Comparison of ENCODE assay signal across 8 mouse cellular contexts in the genomic region with DNA sequence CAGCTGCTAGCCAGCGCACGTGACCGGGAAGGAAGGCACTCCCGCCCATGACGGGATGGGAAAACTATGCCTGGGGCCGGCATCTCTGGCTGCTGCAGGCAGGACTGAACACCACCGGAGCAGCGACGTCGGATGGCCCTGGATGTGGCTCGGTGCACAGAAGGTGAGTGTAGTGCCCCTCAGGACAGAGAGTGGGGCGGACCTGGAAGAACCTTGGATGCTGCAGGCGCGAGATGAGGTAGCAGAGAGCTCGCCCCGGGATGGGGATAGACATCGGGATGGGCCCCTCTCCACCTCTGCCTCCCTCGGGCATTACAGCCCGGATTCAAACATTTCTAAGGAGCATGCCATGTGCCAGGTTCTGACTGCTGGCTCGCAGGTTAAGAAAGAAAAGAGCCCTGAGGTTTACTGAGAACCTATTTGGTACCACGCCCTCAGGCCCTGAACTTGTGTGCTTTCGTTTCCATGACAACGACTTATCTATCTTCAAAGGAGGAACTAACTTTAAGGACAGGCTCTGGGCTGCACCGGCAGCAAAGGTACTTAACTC. TPM values are rescaled to one million over a fixed set of nuclear protein-coding genes. Genes with fewer than 3 reads are reported as not detected.
DNase-seq lines count a peak whose midpoint lies in the region; ATAC-seq and TF ChIP-seq lines count a peak whose summit lies in the region.

A gene (plus strand): TSS at position 52 of the 550 bp plus-strand sequence.

- peak; percentile 26 to 34 for DNase-seq in urinary bladder, adult 18-20 months (ENCODE audit: low spot score in 2 of 2)
- no peak for DNase-seq in urinary bladder, postnatal 10 days (ENCODE audit: low spot score)
- DNase-seq in kidney, postnatal 36 days = peak; percentile 34 to 68
- peak; percentile 60 for DNase-seq in mesoderm, embryonic 11.5 days (ENCODE audit: low read depth, low spot score)
- DNase-seq in stomach, postnatal 0 days (ENCODE audit: low spot score) = peak; percentile 48
- no peak for DNase-seq in cerebellum, adult 8-10 months

- no peaks in the 10 kb centered on the region for H3K9me3 ChIP-seq in embryonic facial prominence, embryonic 13.5 days
- no peaks in the 10 kb centered on the region for H3K9me3 ChIP-seq in heart, embryonic 13.5 days
- no peaks in the 10 kb centered on the region for H3K9me3 ChIP-seq in stomach, postnatal 0 days (ENCODE audit: control insufficient read depth, low read length)

- peak within 1 kb of the TSS; percentile 38 for H3K4me3 ChIP-seq in embryonic facial prominence, embryonic 13.5 days
- peak within 1 kb of the TSS; percentile 49 for H3K4me3 ChIP-seq in heart, embryonic 13.5 days
- peak within 1 kb of the TSS; percentile 40 for H3K4me3 ChIP-seq in stomach, postnatal 0 days (ENCODE audit: low read depth, low read length)

- H3K27ac ChIP-seq in embryonic facial prominence, embryonic 13.5 days = no peak within 1 kb of the TSS
- no peak within 1 kb of the TSS for H3K27ac ChIP-seq in heart, embryonic 13.5 days (replicated peaks)
- peak within 1 kb of the TSS; percentile 24; the same call in 1 of the 2 replicates for H3K27ac ChIP-seq in stomach, postnatal 0 days (replicated peaks)

- TF ChIP-seq EP300 in stomach, postnatal 0 days (optimal IDR thresholded peaks at IDR 0.05) = no peak

- H3K4me2 ChIP-seq in embryonic facial prominence, embryonic 13.5 days = peak within 1 kb of the TSS; percentile 65
- H3K4me2 ChIP-seq in heart, embryonic 13.5 days = peak within 1 kb of the TSS; percentile 82
- H3K4me2 ChIP-seq in stomach, postnatal 0 days (replicated peaks; ENCODE audit: low read depth) = peak within 1 kb of the TSS; percentile 60

- ATAC-seq in embryonic facial prominence, embryonic 13.5 days (ENCODE audit: insufficient number of reproducible peaks, insufficient read depth, low FRiP score, low TSS enrichment, low read depth) = 0 out of 2 replicates have a peak, but pooled peaks have one; percentile 56
- ATAC-seq in heart, embryonic 13.5 days (ENCODE audit: extremely low read depth, insufficient number of reproducible peaks, low FRiP score, low TSS enrichment) = no peak
- ATAC-seq in stomach, postnatal 0 days (ENCODE audit: low FRiP score, low TSS enrichment) = peak; percentile 80

- TF ChIP-seq CTCF in stomach, postnatal 0 days (IDR thresholded peaks at IDR 0.05; ENCODE audit: low read depth) = no peak

- no peaks in the 10 kb centered on the region for H3K36me3 ChIP-seq in embryonic facial prominence, embryonic 13.5 days
- H3K36me3 ChIP-seq in heart, embryonic 13.5 days = no peaks in the 10 kb centered on the region
- no peaks in the 10 kb centered on the region for H3K36me3 ChIP-seq in stomach, postnatal 0 days (ENCODE audit: control insufficient read depth, insufficient read depth, low read length)

- H3K9ac ChIP-seq in embryonic facial prominence, embryonic 13.5 days = peak within 1 kb of the TSS; percentile 62
- peak within 1 kb of the TSS; percentile 72 for H3K9ac ChIP-seq in heart, embryonic 13.5 days
- H3K9ac ChIP-seq in stomach, postnatal 0 days (ENCODE audit: low read length) = peak within 1 kb of the TSS; percentile 48

- peaks cover 24% of the 10 kb centered on the region for H3K4me1 ChIP-seq in embryonic facial prominence, embryonic 13.5 days
- H3K4me1 ChIP-seq in heart, embryonic 13.5 days = peaks cover 26% of the 10 kb centered on the region
- H3K4me1 ChIP-seq in stomach, postnatal 0 days (replicated peaks; ENCODE audit: control insufficient read depth, insufficient read depth) = peaks cover 3% of the 10 kb centered on the region; the same call in 1 of the 2 replicates

- H3K27me3 ChIP-seq in embryonic facial prominence, embryonic 13.5 days = no peaks in the 10 kb centered on the region; the same call in none of the 2 replicates
- H3K27me3 ChIP-seq in heart, embryonic 13.5 days (replicated peaks) = peaks cover 3% of the 10 kb centered on the region; the same call in 1 of the 2 replicates
- no peaks in the 10 kb centered on the region for H3K27me3 ChIP-seq in stomach, postnatal 0 days (ENCODE audit: control insufficient read depth, insufficient read depth, low read length)

- WGBS in embryonic facial prominence, embryonic 13.5 days = 4% methylated on average over 24 of the region's 24 CpGs
- WGBS in heart, embryonic 13.5 days = 5% methylated on average over 24 of the region's 24 CpGs
- 3% methylated on average over 24 of the region's 24 CpGs for WGBS in stomach, postnatal 0 days

RNA-seq across cellular contexts. Expression of the gene that starts here (rescaled TPM):
- polyA plus RNA-seq in embryonic facial prominence, embryonic 13.5 days (2015; fragmentation: Nextera tagmentation; extraction: Ambion mirVana) = 15.9 and 17.0 TPM in 2 replicates
- 3.0 and 3.3 TPM in 2 replicates for polyA plus RNA-seq in heart, embryonic 13.5 days (2015; fragmentation: Nextera tagmentation; extraction: Ambion mirVana)
- 18.0 and 19.8 TPM in 2 replicates for polyA plus RNA-seq in stomach, postnatal 0 days (2015; fragmentation: Nextera tagmentation; extraction: Ambion mirVana)

Comparison
In these comparisons a context has a peak if more than half of its experiments do, and no peak if none do; other contexts are left out.
1. DNase-seq: peak in urinary bladder, adult 18-20 months (2 of 2), kidney, postnatal 36 days (2 of 2), mesoderm, embryonic 11.5 days (single experiment) and stomach, postnatal 0 days (single experiment); none in urinary bladder, postnatal 10 days (single experiment) and cerebellum, adult 8-10 months (single experiment).
2. Peak in every context shown above with its lines, with median percentiles within 50 percentile points of each other: H3K4me2 ChIP-seq, H3K4me3 ChIP-seq and H3K9ac ChIP-seq.